Mouse (Mus musculus): Measurements from ENCODE around the gene Armt1. TPM values are rescaled to one million over a fixed set of nuclear protein-coding genes. Genes with fewer than 3 reads are reported as not detected.

The Armt1 gene
- polyA plus RNA-seq, 1 experiment from 2014 or later = 23.5 TPM

- no peaks in the 10 kb centered on the region for H3K9me3 ChIP-seq
- no peak overlapping the region for H3K4me3 ChIP-seq
- H3K4me2 ChIP-seq (replicated peaks) = no peak overlapping the region
- peaks cover 34% of the 10 kb centered on the region for H3K36me3 ChIP-seq
- H3K9ac ChIP-seq = no peak overlapping the region
- no peaks in the 10 kb centered on the region for H3K4me1 ChIP-seq
- no peaks in the 10 kb centered on the region for H3K27me3 ChIP-seq
- WGBS = 81% methylated on average over 4 of the region's 4 CpGs
- H3K27ac ChIP-seq = no peak overlapping the region
- no peak for ATAC-seq (ENCODE audit: insufficient number of reproducible peaks, insufficient read depth, low FRiP score, low TSS enrichment)
Measured at GRCm38 (mm10) chr10:4456409-4456808, 24.1 kb downstream of the Armt1 start.

GRCm38 (mm10) chr10:4460201-4460600 lies 27.9 kb downstream of the Armt1 start:
- peaks cover 3% of the 10 kb centered on the region; the same call in 1 of the 2 replicates for H3K4me1 ChIP-seq
- WGBS = 96% methylated on average over 2 of the region's 2 CpGs
- no peaks in the 10 kb centered on the region for H3K9me3 ChIP-seq
- no peak overlapping the region for H3K4me2 ChIP-seq (replicated peaks)
- H3K9ac ChIP-seq = no peak overlapping the region
- ATAC-seq (ENCODE audit: insufficient number of reproducible peaks, insufficient read depth, low FRiP score, low TSS enrichment) = no peak
- H3K36me3 ChIP-seq = peaks cover 3% of the 10 kb centered on the region; the same call in 1 of the 2 replicates
- no peaks in the 10 kb centered on the region for H3K27me3 ChIP-seq
- H3K27ac ChIP-seq = no peak overlapping the region
- no peak overlapping the region for H3K4me3 ChIP-seq

- no peak for ATAC-seq (ENCODE audit: insufficient number of reproducible peaks, insufficient read depth, low FRiP score, low TSS enrichment)
- no peaks in the 10 kb centered on the region for H3K36me3 ChIP-seq
- WGBS = 71% methylated on average over 7 of the region's 7 CpGs
Measured at GRCm38 (mm10) chr10:4465799-4466198, 33.5 kb downstream of the Armt1 start.

GRCm38 (mm10) chr10:4469406-4469805 lies 37.1 kb downstream of the Armt1 start:
- Histone ChIP-seq H3K4me2 (replicated peaks) (no peak overlapping the region), H3K27ac (no peak overlapping the region), H3K27me3 (no peaks in the 10 kb centered on the region), H3K36me3 (no peaks in the 10 kb centered on the region), H3K9ac (no peak overlapping the region), H3K4me3 (no peak overlapping the region), H3K9me3 (no peaks in the 10 kb centered on the region), H3K4me1 (peaks cover 2% of the 10 kb centered on the region; the same call in 1 of the 2 replicates)
- no peak for ATAC-seq (ENCODE audit: insufficient number of reproducible peaks, insufficient read depth, low FRiP score, low TSS enrichment)
- WGBS = 86% methylated on average over 3 of the region's 3 CpGs

More at GRCm38 (mm10) chr10:4465799-4466198, 33.5 kb downstream of the Armt1 start:
- H3K9me3 ChIP-seq = no peaks in the 10 kb centered on the region
- no peak overlapping the region for H3K9ac ChIP-seq
- H3K4me1 ChIP-seq = peaks cover 3% of the 10 kb centered on the region; the same call in 1 of the 2 replicates
- H3K4me3 ChIP-seq = no peak overlapping the region
- no peaks in the 10 kb centered on the region for H3K27me3 ChIP-seq
- no peak overlapping the region for H3K27ac ChIP-seq
- H3K4me2 ChIP-seq (replicated peaks) = no peak overlapping the region

GRCm38 (mm10) chr10:4473591-4473993 lies 41.3 kb downstream of the Armt1 start:
- H3K27me3 ChIP-seq = no peaks in the 10 kb centered on the region
- H3K4me2 ChIP-seq (replicated peaks) = no peak overlapping the region
- no peak overlapping the region for H3K27ac ChIP-seq
- no peak overlapping the region for H3K9ac ChIP-seq
- no peak for ATAC-seq (ENCODE audit: insufficient number of reproducible peaks, insufficient read depth, low FRiP score, low TSS enrichment)
- no peaks in the 10 kb centered on the region for H3K36me3 ChIP-seq
- H3K4me3 ChIP-seq = no peak overlapping the region
- no peaks in the 10 kb centered on the region for H3K4me1 ChIP-seq
- H3K9me3 ChIP-seq = no peaks in the 10 kb centered on the region
- 82% methylated on average over 11 of the region's 11 CpGs for WGBS

- Histone ChIP-seq H3K27ac (no peak overlapping the region), H3K4me2 (replicated peaks) (no peak overlapping the region), H3K4me1 (no peaks in the 10 kb centered on the region), H3K9ac (no peak overlapping the region), H3K9me3 (no peaks in the 10 kb centered on the region), H3K27me3 (no peaks in the 10 kb centered on the region), H3K36me3 (no peaks in the 10 kb centered on the region), H3K4me3 (no peak overlapping the region)
- no peak for ATAC-seq (ENCODE audit: insufficient number of reproducible peaks, insufficient read depth, low FRiP score, low TSS enrichment)
- 80% methylated on average over 3 of the region's 3 CpGs for WGBS
Measured at GRCm38 (mm10) chr10:4475431-4475830, 43.2 kb downstream of the Armt1 start.

- Histone ChIP-seq H3K9me3 (no peaks in the 10 kb centered on the region), H3K4me3 (no peak overlapping the region), H3K27me3 (no peaks in the 10 kb centered on the region), H3K4me1 (no peaks in the 10 kb centered on the region), H3K27ac (no peak overlapping the region), H3K36me3 (no peaks in the 10 kb centered on the region), H3K4me2 (replicated peaks) (no peak overlapping the region), H3K9ac (no peak overlapping the region)
- ATAC-seq (ENCODE audit: insufficient number of reproducible peaks, insufficient read depth, low FRiP score, low TSS enrichment) = no peak
- 89% methylated on average over 5 of the region's 5 CpGs for WGBS
Measured at GRCm38 (mm10) chr10:4476604-4477003, 44.3 kb downstream of the Armt1 start.

GRCm38 (mm10) chr10:4480929-4481328 lies 48.7 kb downstream of the Armt1 start:
- no peaks in the 10 kb centered on the region for H3K9me3 ChIP-seq
- no peak overlapping the region for H3K27ac ChIP-seq
- no peaks in the 10 kb centered on the region for H3K27me3 ChIP-seq
- no peak overlapping the region for H3K9ac ChIP-seq
- no peak overlapping the region for H3K4me3 ChIP-seq
- H3K36me3 ChIP-seq = no peaks in the 10 kb centered on the region
- no peak for ATAC-seq (ENCODE audit: insufficient number of reproducible peaks, insufficient read depth, low FRiP score, low TSS enrichment)
- no peaks in the 10 kb centered on the region for H3K4me1 ChIP-seq
- no peak overlapping the region for H3K4me2 ChIP-seq (replicated peaks)
- WGBS = 83% methylated on average over 3 of the region's 3 CpGs

GRCm38 (mm10) chr10:4481695-4482094 lies 49.4 kb downstream of the Armt1 start:
- Histone ChIP-seq H3K27ac (no peak overlapping the region), H3K4me2 (replicated peaks) (no peak overlapping the region), H3K27me3 (no peaks in the 10 kb centered on the region), H3K4me1 (no peaks in the 10 kb centered on the region), H3K36me3 (no peaks in the 10 kb centered on the region), H3K4me3 (no peak overlapping the region), H3K9ac (no peak overlapping the region), H3K9me3 (no peaks in the 10 kb centered on the region)
- WGBS = 77% methylated on average over 8 of the region's 8 CpGs
- ATAC-seq (ENCODE audit: insufficient number of reproducible peaks, insufficient read depth, low FRiP score, low TSS enrichment) = no peak

GRCm38 (mm10) chr10:4482355-4482754 lies 50.1 kb downstream of the Armt1 start, which contains the start of gene Ccdc170:
Gene Ccdc170, plus strand, starts transcription at chr10:4482502.
- Histone ChIP-seq H3K4me1 (no peaks in the 10 kb centered on the region), H3K36me3 (no peaks in the 10 kb centered on the region), H3K4me2 (replicated peaks) (no peak within 1 kb of the TSS), H3K27me3 (no peaks in the 10 kb centered on the region), H3K9ac (no peak within 1 kb of the TSS), H3K9me3 (no peaks in the 10 kb centered on the region), H3K4me3 (no peak within 1 kb of the TSS), H3K27ac (no peak within 1 kb of the TSS)
- no peak for ATAC-seq (ENCODE audit: insufficient number of reproducible peaks, insufficient read depth, low FRiP score, low TSS enrichment)
- WGBS = 42% methylated on average over 11 of the region's 11 CpGs

- 88% methylated on average over 1 of the region's 1 CpGs for WGBS
- Histone ChIP-seq H3K9me3 (no peaks in the 10 kb centered on the region), H3K4me2 (replicated peaks) (no peak overlapping the region), H3K9ac (no peak overlapping the region), H3K27me3 (no peaks in the 10 kb centered on the region), H3K4me3 (no peak overlapping the region), H3K4me1 (no peaks in the 10 kb centered on the region), H3K36me3 (no peaks in the 10 kb centered on the region), H3K27ac (no peak overlapping the region)
- no peak for ATAC-seq (ENCODE audit: insufficient number of reproducible peaks, insufficient read depth, low FRiP score, low TSS enrichment)
Measured at GRCm38 (mm10) chr10:4483848-4484247, 51.6 kb downstream of the Armt1 start.

- H3K27me3 ChIP-seq = no peaks in the 10 kb centered on the region
- H3K4me1 ChIP-seq = no peaks in the 10 kb centered on the region
- ATAC-seq (ENCODE audit: insufficient number of reproducible peaks, insufficient read depth, low FRiP score, low TSS enrichment) = no peak
- 84% methylated on average over 9 of the region's 9 CpGs for WGBS
- no peak overlapping the region for H3K9ac ChIP-seq
- H3K4me3 ChIP-seq = no peak overlapping the region
- H3K36me3 ChIP-seq = no peaks in the 10 kb centered on the region
- no peak overlapping the region for H3K4me2 ChIP-seq (replicated peaks)
- H3K27ac ChIP-seq = no peak overlapping the region
- no peaks in the 10 kb centered on the region for H3K9me3 ChIP-seq
Measured at GRCm38 (mm10) chr10:4484986-4485385, 52.7 kb downstream of the Armt1 start.

- Histone ChIP-seq H3K9ac (no peak overlapping the region), H3K4me3 (no peak overlapping the region), H3K27ac (no peak overlapping the region), H3K27me3 (no peaks in the 10 kb centered on the region), H3K36me3 (no peaks in the 10 kb centered on the region), H3K4me1 (no peaks in the 10 kb centered on the region), H3K9me3 (no peaks in the 10 kb centered on the region), H3K4me2 (replicated peaks) (no peak overlapping the region)
- ATAC-seq (ENCODE audit: insufficient number of reproducible peaks, insufficient read depth, low FRiP score, low TSS enrichment) = no peak
- whole genome bisulfite sequencing = 75% methylated on average over 5 of the region's 5 CpGs
Measured at GRCm38 (mm10) chr10:4489865-4490264, 57.6 kb downstream of the Armt1 start.
